Mouse (Mus musculus): ENCODE data around the gene Ccdc182.
A peak's percentile ranks its signal among the peaks of the same experiment; 100 is the strongest.

DNA sequence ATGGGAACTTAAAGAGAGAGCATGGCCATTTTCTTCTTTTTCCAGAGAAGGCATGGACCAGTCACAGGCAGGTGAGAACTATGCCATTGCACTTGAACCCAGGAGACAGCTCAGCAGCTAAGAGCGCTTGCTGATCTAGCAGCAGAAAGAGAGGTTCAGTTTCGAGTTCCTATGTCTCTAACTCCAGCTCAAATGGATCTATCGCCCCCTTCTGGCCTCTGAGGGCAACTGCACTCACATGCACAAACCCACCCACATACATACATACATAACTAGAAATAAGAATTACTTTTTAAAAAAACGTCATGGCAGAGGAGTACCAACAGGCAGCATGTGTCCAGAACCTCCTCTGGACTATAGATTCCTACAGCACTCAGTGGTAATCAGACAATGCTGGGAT, 35.6 kb upstream of the Ccdc182 start:
- 0 out of 2 replicates have a peak, but pooled peaks have one; percentile 22 for TF ChIP-seq CTCF (conservative IDR thresholded peaks at IDR 0.05; ENCODE audit: insufficient read depth, insufficient read length, low read depth, low read length)
- TF ChIP-seq POLR2A (IDR thresholded peaks at IDR 0.05; ENCODE audit: low read depth, low read length) = no peak

Measured in kidney, adult 2 months (tissue).